Mouse (Mus musculus): ENCODE data around the gene Dcpp2. TPM values are rescaled to one million over a fixed set of nuclear protein-coding genes. Genes with fewer than 3 reads are reported as not detected.
A peak's percentile ranks its signal among the peaks of the same experiment; 100 is the strongest.
"Not testable (repeated sequence)": the region's sequence is repeated elsewhere in the genome, so short reads cannot be mapped to it uniquely, and the experiment has no call there.

Gene Dcpp2
- total RNA-seq, 4 experiments from 2014 or later, result not detected

DNA sequence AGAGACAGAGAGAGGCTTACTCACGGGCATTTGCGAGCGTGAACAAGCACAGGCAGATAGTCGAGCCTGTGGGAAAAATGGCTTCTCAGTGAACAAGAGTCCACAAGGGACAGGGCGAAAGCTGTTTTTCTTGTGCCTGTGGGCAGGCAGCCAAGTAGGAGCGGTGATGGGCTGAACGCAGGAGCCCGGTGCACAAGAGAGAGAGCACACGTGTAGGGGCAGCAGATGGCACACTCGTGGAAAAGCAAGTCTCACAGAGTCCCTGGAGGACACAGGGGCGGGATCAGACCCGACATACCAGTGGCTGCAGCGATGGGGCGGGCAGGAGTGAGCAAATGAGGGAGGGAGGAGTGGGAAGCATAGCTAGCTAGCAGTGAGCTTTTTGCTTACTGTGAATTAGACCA lies 44.4 kb downstream of the Dcpp2 start:
- peak; percentile 53 for DNase-seq (ENCODE audit: low spot score)

DNA sequence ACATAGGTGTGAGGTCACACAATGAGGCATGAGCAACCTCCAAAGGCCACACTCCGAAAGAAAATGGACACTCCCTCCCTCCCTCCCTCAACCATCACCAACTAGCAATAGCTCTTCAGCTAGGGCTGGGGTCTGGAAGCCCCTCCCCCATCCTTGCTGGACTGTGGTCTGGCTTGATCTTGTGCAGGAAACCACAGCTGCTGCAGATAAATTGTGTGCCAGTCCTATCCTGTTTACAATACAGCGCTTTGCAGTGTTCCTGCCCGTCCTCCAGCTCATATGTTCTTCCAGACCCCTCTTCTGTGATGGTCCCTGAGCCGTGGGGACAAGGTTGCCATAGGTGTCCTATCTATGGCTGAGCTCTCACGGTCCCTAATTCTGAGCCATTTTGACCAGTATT lies 50.5 kb downstream of the Dcpp2 start:
- DNase-seq (ENCODE audit: low spot score), result no peak

DNA sequence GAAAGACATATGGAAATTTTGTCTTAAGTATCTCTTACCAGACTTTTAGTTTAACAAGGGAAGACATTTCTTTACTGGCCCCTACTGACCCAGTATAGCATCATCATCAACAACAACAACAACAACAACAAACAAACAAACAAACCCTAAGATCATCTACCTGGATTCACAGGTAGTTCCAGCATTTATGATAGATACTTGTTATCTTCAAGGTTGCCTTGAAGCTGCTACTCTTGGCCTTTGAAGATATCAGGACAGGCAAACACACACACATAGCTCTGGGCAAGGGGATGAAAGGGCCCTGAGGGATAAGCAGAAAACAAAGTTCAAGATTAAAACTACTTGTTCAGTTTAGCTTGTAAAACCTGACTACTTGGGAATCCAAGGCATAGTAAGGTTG lies 60.7 kb downstream of the Dcpp2 start, which contains the start of gene Sbp:
Sbp (plus strand) TSS at position 301 of the 400 bp plus-strand sequence.
- no peak for DNase-seq (ENCODE audit: low spot score)

DNA sequence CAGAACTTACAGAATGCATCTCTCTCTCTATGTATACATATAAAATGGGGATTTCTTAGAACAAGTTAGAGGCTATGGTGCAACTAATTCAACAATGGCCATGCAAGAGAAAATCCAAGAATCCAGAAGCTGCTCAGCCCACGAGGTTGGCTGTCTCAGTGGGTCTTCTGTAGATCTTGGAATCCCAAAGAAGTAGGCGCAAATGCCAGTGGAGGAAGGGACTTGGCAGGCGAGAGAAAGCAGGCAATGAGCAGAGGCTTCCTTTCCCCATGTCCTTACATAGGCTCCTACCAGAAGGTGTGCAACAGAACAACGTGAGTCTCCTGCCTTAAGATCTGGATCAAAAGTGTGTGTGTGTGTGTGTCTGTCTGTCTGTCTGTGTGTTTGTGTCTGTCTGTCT lies 66.8 kb downstream of the Dcpp2 start:
- not testable (repeated sequence) for DNase-seq (ENCODE audit: low spot score)

DNA sequence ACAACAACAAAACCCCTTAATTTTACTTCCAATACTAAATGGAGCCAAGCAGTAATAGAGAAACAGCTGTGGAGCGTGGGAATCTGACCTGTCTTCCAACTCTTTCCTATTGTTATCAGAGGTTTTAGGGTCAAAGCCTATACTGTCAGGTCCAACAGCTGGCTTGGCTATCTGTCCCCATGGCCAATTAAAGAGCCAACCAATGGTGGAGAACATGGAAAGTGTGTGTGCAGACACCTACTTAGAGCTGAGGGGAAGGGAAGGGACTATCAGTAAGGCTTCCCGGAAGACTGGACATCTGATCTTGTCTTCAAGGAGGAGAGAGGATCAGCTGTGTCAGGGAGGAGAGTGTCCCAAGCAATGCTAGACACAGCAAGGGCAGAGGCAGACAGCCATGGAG lies 68.4 kb downstream of the Dcpp2 start:
- no peak for DNase-seq (ENCODE audit: low spot score)

Other genes starting within 250 kb of the Dcpp2 start
- under 1 TPM in 1 of 4 experiments, not detected in 3; 0.06 TPM for gene Mmp25, start 235.6 kb upstream of the Dcpp2 start, total RNA-seq (2022)
- not detected for gene Bicdl2, start 220.4 kb upstream of the Dcpp2 start, total RNA-seq (2022)
- gene Hcfc1r1, start 207.3 kb upstream of the Dcpp2 start, total RNA-seq (2022), result 100 to 1,000 TPM; 200 to 231 (median 211) TPM
- 10 to 100 TPM in 3 of 4 experiments, 1 to 10 TPM in 1; 8.8 to 11.6 (median 11.0) TPM for gene Thoc6, start 207.0 kb upstream of the Dcpp2 start, total RNA-seq (2022)
- 100 to 1,000 TPM in 2 of 4 experiments, 10 to 100 TPM in 2; 55.7 to 113 (median 85.0) TPM for gene Tnfrsf12a, start 203.4 kb upstream of the Dcpp2 start, total RNA-seq (2022)
- not detected for gene Cldn6, start 201.6 kb upstream of the Dcpp2 start, total RNA-seq (2022)
- under 1 TPM in 1 of 4 experiments, not detected in 3; 0.19 TPM for gene Cldn9, start 196.9 kb upstream of the Dcpp2 start, total RNA-seq (2022)
- not detected for gene 1520401A03Rik, start 158.1 kb upstream of the Dcpp2 start, total RNA-seq (2022)
- gene Pkmyt1, start 154.5 kb upstream of the Dcpp2 start, total RNA-seq (2022), result 1 to 10 TPM in 2 of 4 experiments, under 1 TPM in 2; 0.78 to 1.5 (median 1.1) TPM
- gene Paqr4, start 140.0 kb upstream of the Dcpp2 start, total RNA-seq (2022), result 10 to 100 TPM; 22.4 to 29.0 (median 26.4) TPM
- under 1 TPM in 1 of 4 experiments, not detected in 3; 0.26 TPM for gene Kremen2, start 135.0 kb upstream of the Dcpp2 start, total RNA-seq (2022)
- gene Flywch1, start 109.3 kb upstream of the Dcpp2 start, total RNA-seq (2022), result 10 to 100 TPM; 40.8 to 42.0 (median 40.9) TPM
- 1 to 10 TPM in 1 of 4 experiments, under 1 TPM in 2, not detected in 1; 0.41 to 1.2 (median 0.87) TPM for gene Flywch2, start 94.8 kb upstream of the Dcpp2 start, total RNA-seq (2022)
- 100 to 1,000 TPM; 151 to 179 (median 164) TPM for gene Srrm2, start 90.3 kb upstream of the Dcpp2 start, total RNA-seq (2022)
- gene Elob, start 51.7 kb upstream of the Dcpp2 start, total RNA-seq (2022), result 100 to 1,000 TPM; 321 to 411 (median 362) TPM
- gene Prss33, start 44.8 kb upstream of the Dcpp2 start, total RNA-seq (2022), result not detected
- not detected for gene Prss32, start 37.0 kb upstream of the Dcpp2 start, total RNA-seq (2022)
- under 1 TPM in 2 of 4 experiments, not detected in 2; 0.14 to 0.16 TPM for gene Prss41, start 36.7 kb upstream of the Dcpp2 start, total RNA-seq (2022)
- gene Prss21, start 12.8 kb upstream of the Dcpp2 start, total RNA-seq (2022), result not detected
- not detected for gene Dcpp1, start within 50 bp of the Dcpp2 start, total RNA-seq (2022)
- gene Dcpp3, start 36.6 kb downstream of the Dcpp2 start, total RNA-seq (2022), result not detected
- gene Sbp, start 60.8 kb downstream of the Dcpp2 start, total RNA-seq (2022), result not detected
- not detected for gene Sbpl, start 74.4 kb downstream of the Dcpp2 start, total RNA-seq (2022)
- gene Prss30, start 99.7 kb downstream of the Dcpp2 start, total RNA-seq (2022), result not detected
- not detected for gene Prss22, start 117.2 kb downstream of the Dcpp2 start, total RNA-seq (2022)
- gene Prss27, start 157.3 kb downstream of the Dcpp2 start, total RNA-seq (2022), result not detected
- 1 to 10 TPM; 6.8 to 8.6 (median 7.9) TPM for gene Kctd5, start 192.6 kb downstream of the Dcpp2 start, total RNA-seq (2022)